Mouse (Mus musculus) forebrain, embryonic 14.5 days (tissue): ENCODE data around the gene Tspan5. TPM values are rescaled to one million over a fixed set of nuclear protein-coding genes. Genes with fewer than 3 reads are reported as not detected.

ENCODE experiments used
- ATAC-seq: fragments of 200-750 bp; cut with Nextera tagmentation; 2 replicates; pipeline ENCODE4 v1.8.0; 2017; ENCODE audit warnings: mild to moderate bottlenecking, moderate library complexity
- DNase-seq: peaks from one replicate; pipeline ENCODE4 v3.0.0-alpha.2; 2015; ENCODE audit warnings: low spot score
- H3K27ac ChIP-seq: fragments of 300-500 bp; sonication (generic); 2 replicates; pipeline ENCODE4 v1.5.1; 2014; ENCODE audit warnings: low read depth, mild to moderate bottlenecking, control low read depth, low read length, moderate library complexity
- H3K27me3 ChIP-seq: fragments of 300-500 bp; sonication (generic); replicated peaks from 2 replicates; pipeline ENCODE4 v1.6.1; 2014; ENCODE audit warnings: low read length, control low read depth, mixed read lengths; ENCODE audit not compliant: control insufficient read depth, insufficient read depth
- H3K36me3 ChIP-seq: fragments of 300-500 bp; sonication (generic); 2 replicates; pipeline ENCODE4 v1.6.1; 2014; ENCODE audit warnings: low read length, control low read depth; ENCODE audit not compliant: control insufficient read depth, insufficient read depth
- H3K4me1 ChIP-seq: fragments of 300-500 bp; sonication (generic); 2 replicates; pipeline ENCODE4 v1.6.1; 2014; ENCODE audit warnings: antibody characterized with exemption, low read length, control low read depth; ENCODE audit not compliant: control insufficient read depth, insufficient read depth
- H3K4me2 ChIP-seq: fragments of 300-500 bp; sonication (generic); 2 replicates; pipeline ENCODE4 v1.6.1; 2014; ENCODE audit warnings: mild to moderate bottlenecking, control low read depth, low read length
- H3K4me3 ChIP-seq: fragments of 300-500 bp; sonication (generic); 2 replicates; pipeline ENCODE4 v1.5.1; 2014; ENCODE audit warnings: low read depth, low read length, control low read depth
- H3K9ac ChIP-seq: fragments of 300-500 bp; sonication (generic); 2 replicates; pipeline ENCODE4 v1.6.1; 2014; ENCODE audit warnings: mild to moderate bottlenecking, low read length, control low read depth, moderate library complexity
- H3K9me3 ChIP-seq: fragments of 300-500 bp; sonication (generic); replicated peaks from 2 replicates; pipeline ENCODE4 v1.6.1; 2016; ENCODE audit warnings: low read length, control low read depth, mixed read lengths; ENCODE audit not compliant: control insufficient read depth
- WGBS: fragments of 180-500 bp; shearing (Covaris S2); extraction: QIAGEN DNeasy Blood & Tissue Kit; methylation state at CpG from one replicate; pipeline ENCODE4 v1.1.7; 2014; 5-methylcytosine and 5-hydroxymethylcytosine counted together
- polyA plus RNA-seq: library from polyadenylated mRNA; unstranded; fragments of >200 nt; fragmentation: Nextera tagmentation; extraction: Ambion mirVana; gene quantifications from 2 replicates; pipeline ENCODE4 v1.2.1, GENCODE M21; 2014

Gene Tspan5
- polyA plus RNA-seq, 1 experiment from 2014 or later = 82.3 TPM

DNA sequence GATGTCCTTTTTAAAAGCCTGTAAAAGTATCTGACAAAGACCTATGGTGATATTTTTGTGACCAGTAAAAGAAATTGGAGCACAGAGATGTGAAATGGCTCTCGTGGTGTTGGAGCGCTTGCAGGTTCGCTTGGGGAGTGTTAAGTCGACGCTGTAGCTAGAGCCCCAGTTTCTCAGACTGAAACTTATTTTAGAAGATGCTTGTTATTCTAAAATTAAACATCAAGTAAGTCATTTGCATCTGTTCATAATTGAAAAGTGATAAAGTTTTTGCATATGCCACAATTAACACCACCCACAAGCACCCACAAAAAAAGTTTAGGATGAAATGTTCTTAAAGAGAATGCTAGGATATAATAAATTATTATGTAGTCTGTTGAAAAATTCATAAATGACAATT lies 6.0 kb downstream of the Tspan5 start:
- Histone ChIP-seq H3K9ac (no peak overlapping the region), H3K4me3 (no peak overlapping the region), H3K4me2 (no peak overlapping the region), H3K4me1 (peaks cover 26% of the 10 kb centered on the region), H3K36me3 (no peaks in the 10 kb centered on the region), H3K27me3 (no peaks in the 10 kb centered on the region), H3K9me3 (no peaks in the 10 kb centered on the region), H3K27ac (no peak overlapping the region)
- WGBS = 91% methylated on average over 5 of the region's 5 CpGs
- DNase-seq (no peak), ATAC-seq (no peak)

DNA sequence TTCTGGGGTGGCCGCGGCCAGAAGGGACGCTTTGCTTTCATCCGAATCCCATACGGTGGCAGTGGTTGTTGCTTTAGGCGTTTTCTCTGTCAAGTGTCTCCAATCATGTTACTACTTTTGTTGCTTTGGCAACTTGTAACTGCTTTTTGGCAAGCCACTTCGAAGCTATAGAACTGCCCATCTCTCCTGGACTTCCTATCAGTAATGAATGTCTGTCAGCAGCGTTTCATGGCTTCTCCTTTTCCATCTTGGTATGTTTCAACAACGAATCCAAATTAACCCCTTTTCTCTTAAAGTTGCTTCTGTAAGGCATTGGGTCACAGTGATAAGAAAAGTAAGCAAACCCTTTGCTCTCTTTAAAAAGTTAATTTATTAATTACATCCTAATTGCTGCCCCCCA lies 7.7 kb downstream of the Tspan5 start:
- Histone ChIP-seq H3K9me3 (no peaks in the 10 kb centered on the region), H3K9ac (no peak overlapping the region), H3K4me1 (peaks cover 27% of the 10 kb centered on the region), H3K36me3 (no peaks in the 10 kb centered on the region), H3K4me3 (no peak overlapping the region), H3K27me3 (no peaks in the 10 kb centered on the region), H3K27ac (no peak overlapping the region), H3K4me2 (no peak overlapping the region)
- DNase-seq (no peak), ATAC-seq (no peak)
- 82% methylated on average over 9 of the region's 9 CpGs for WGBS

DNA sequence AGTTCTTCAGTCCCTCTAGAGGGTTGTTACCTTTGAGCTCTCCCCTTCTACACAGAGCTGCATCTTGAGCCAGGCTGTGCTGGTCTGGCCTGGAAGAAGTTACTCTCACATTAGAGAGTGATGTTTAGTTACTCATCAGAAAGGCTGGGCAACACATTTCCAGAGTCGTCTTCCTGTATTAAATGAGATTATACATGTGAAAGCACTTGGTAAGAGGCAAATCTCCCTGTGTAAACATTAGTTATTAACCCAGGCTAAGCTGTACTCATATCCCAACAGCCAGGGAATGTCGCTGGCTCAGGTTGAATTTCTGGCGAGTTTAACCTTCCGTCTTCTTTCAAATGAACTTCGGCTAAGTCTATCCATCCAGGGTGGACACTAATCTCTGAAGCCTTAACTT lies 9.3 kb downstream of the Tspan5 start:
- ATAC-seq = no peak
- Histone ChIP-seq H3K4me3 (no peak overlapping the region), H3K4me1 (peaks cover 17% of the 10 kb centered on the region), H3K9me3 (no peaks in the 10 kb centered on the region), H3K9ac (no peak overlapping the region), H3K27me3 (no peaks in the 10 kb centered on the region), H3K36me3 (no peaks in the 10 kb centered on the region), H3K27ac (no peak overlapping the region), H3K4me2 (no peak overlapping the region)
- WGBS = 86% methylated on average over 5 of the region's 5 CpGs
- DNase-seq = no peak

DNA sequence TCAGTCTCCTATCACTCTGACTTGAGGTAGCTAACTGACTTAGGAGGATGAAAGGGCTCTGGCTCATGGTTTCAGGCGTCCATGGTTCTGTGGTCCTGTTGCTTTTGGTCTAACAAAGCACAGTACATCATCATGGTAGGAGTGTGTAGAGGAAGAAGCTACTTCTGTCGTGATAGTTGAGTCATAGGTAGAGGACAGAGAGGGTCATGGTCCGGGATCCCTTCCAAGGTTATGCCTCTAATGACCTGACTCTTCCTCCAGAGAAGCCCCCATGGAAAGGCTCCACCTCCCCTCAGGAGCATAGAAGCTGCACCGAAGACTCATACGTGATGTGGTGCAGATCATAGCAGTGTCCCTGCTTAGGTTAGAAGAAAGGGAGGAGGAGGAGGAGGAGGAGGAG lies 10.1 kb downstream of the Tspan5 start:
- DNase-seq (no peak), ATAC-seq (no peak)
- WGBS = 88% methylated on average over 5 of the region's 5 CpGs
- Histone ChIP-seq H3K9me3 (no peaks in the 10 kb centered on the region), H3K9ac (no peak overlapping the region), H3K4me1 (peaks cover 17% of the 10 kb centered on the region), H3K27ac (no peak overlapping the region), H3K4me3 (no peak overlapping the region), H3K4me2 (no peak overlapping the region), H3K36me3 (no peaks in the 10 kb centered on the region), H3K27me3 (no peaks in the 10 kb centered on the region)

DNA sequence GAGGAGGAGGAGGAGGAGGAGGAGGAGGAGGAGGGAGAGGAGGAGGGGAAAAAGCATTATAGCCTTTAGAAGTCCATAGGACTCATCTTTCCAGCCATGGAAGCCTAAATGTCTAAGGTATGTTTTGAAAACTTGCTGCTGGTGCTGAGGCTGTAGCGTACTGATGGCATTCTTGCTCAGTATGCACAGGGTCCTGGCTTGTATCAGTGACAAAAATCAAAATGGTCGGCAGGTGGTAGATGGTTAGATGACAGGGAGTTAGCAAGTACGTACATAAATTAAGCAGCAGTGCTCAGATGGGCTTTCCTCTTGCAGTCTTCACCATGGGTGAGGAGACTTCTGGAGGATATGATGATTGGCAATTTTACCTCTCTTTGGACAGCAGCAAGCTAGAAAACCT lies 10.8 kb downstream of the Tspan5 start:
- ATAC-seq (peak; percentile 18; the same call in 1 of the 2 replicates), DNase-seq (no peak)
- H3K9ac ChIP-seq = no peak overlapping the region
- peaks cover 17% of the 10 kb centered on the region for H3K4me1 ChIP-seq
- no peaks in the 10 kb centered on the region for H3K9me3 ChIP-seq
- no peak overlapping the region for H3K4me3 ChIP-seq
- H3K27me3 ChIP-seq = no peaks in the 10 kb centered on the region
- 0 out of 2 replicates have a peak overlapping the region, but pooled peaks have one; percentile 2 for H3K4me2 ChIP-seq
- H3K36me3 ChIP-seq = no peaks in the 10 kb centered on the region
- H3K27ac ChIP-seq = no peak overlapping the region
- 53% methylated on average over 3 of the region's 3 CpGs for WGBS

DNA sequence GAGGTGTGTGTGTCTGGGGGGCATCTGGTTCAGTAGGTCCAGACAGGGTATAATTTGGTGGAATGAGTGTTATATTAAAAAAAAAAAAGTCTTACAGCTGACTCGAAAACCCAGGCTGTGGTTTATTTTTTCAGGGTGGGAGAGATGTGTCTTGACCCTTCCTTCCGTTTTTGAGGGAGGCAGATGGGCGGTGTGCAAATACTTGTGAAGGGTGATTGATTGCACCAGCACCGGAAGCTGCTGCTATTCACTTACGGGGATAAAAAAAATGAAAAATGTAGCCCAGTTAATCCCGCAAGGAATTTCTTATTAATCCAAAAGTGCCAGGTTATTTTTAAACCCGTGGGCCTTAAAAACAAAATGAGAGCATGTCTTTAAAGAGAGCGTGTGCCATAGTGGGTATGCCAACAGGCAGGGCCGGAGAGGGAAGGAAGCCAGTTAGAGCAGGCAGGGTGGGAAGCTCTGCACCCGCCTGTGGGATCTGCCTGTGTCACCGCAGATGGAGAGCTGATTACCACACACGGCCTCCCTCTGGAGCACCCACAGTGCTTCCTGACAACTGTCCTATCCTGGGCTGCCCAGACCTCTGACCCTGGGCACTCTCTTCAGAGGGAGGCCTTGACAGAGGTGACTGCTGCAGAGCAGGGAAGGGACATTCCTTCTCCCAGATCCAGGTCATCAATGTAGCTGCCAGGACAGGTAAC lies 11.3 kb downstream of the Tspan5 start:
- DNase-seq (no peak), ATAC-seq (peak; percentile 57; the same call in 1 of the 2 replicates)
- H3K4me3 ChIP-seq = no peak overlapping the region
- H3K4me2 ChIP-seq = 0 out of 2 replicates have a peak overlapping the region, but pooled peaks have one; percentile 2
- H3K27me3 ChIP-seq = no peaks in the 10 kb centered on the region
- WGBS = 29% methylated on average over 12 of the region's 12 CpGs
- no peaks in the 10 kb centered on the region for H3K36me3 ChIP-seq
- H3K27ac ChIP-seq = peak overlapping the region; percentile 15; the same call in 1 of the 2 replicates
- no peak overlapping the region for H3K9ac ChIP-seq
- H3K4me1 ChIP-seq = peaks cover 17% of the 10 kb centered on the region
- no peaks in the 10 kb centered on the region for H3K9me3 ChIP-seq

DNA sequence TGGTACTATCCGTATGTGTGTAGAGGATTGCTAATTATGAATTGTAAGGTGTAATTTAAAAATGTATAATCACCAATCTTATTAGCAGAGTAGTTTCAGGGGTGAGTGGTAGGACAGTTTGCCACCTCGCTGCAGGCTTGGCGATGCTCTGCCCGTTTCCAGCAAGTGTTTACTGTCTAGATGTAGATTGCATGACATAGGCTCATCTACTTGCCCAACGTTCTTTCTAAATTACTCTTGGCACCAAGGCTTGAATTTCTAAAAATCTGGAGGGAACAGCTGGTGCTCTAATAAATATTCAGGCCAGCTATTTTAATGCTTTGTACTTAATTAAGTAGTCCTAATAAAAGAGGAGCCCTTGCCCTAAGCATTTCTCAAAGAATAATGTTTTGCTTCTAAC lies 12.3 kb downstream of the Tspan5 start:
- peaks cover 17% of the 10 kb centered on the region for H3K4me1 ChIP-seq
- H3K27me3 ChIP-seq = no peaks in the 10 kb centered on the region
- H3K9me3 ChIP-seq = no peaks in the 10 kb centered on the region
- no peaks in the 10 kb centered on the region for H3K36me3 ChIP-seq
- no peak overlapping the region for H3K27ac ChIP-seq
- 17% methylated on average over 5 of the region's 5 CpGs for WGBS
- no peak overlapping the region for H3K4me2 ChIP-seq
- H3K9ac ChIP-seq = no peak overlapping the region
- no peak overlapping the region for H3K4me3 ChIP-seq
- DNase-seq (peak; percentile 76), ATAC-seq (peak; percentile 51)

DNA sequence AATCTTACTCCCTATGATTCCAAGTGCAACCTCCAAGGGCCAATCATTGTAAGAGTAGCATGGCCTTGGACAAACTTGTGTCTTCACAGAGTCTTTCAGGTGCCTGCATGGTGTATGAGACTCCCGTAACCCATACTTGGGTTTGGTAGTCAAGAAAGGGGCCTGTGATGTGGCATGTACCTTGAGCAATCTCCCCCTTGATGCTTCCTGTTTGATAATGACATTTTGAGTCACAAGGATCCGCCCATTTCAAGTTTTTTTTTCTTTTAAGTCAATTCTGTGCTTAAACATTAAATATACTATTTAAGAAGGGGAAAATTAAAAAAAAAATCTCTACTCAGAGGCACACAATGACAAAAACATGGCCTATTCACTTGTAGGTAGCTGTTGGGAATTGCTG lies 15.3 kb downstream of the Tspan5 start:
- Histone ChIP-seq H3K9me3 (no peaks in the 10 kb centered on the region), H3K4me3 (no peak overlapping the region), H3K36me3 (no peaks in the 10 kb centered on the region), H3K4me1 (peaks cover 32% of the 10 kb centered on the region), H3K4me2 (no peak overlapping the region), H3K9ac (no peak overlapping the region), H3K27ac (no peak overlapping the region), H3K27me3 (no peaks in the 10 kb centered on the region)
- ATAC-seq = no peak
- no peak for DNase-seq
- WGBS = 96% methylated on average over 2 of the region's 2 CpGs

DNA sequence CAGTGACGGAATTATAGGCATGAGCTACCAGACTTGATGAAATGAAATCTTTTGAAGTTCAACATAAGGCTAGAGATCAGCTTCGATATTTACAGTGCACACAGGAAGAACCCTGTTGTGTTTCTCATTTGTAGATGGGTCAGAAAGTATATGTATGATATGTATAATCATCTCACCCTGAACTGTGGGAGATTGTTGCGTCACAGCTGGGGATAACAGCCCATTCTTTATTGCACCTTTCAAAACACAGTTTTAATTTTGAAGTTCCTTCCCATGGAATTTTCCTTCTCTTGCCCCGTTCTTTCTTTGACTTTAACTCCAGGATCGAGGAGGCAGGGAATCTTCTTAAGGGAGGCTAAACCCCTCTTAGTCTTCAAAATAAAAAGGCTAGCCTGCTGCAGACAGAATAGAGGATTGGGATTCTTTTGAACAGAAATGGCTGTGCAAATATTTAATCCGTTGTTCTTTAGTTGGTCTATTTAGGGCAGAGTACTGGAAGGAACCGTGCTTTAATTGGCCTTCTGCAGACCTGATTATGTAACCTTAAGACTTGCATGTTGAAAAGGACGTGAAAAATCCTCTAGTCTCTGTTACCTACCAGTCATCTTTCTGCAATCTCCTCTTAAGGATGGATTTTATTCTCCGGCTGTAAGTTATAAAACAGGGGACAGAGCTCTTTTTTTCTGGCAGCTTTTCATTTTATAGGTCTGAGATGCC lies 18.1 kb downstream of the Tspan5 start:
- Histone ChIP-seq H3K9me3 (no peaks in the 10 kb centered on the region), H3K4me1 (peaks cover 18% of the 10 kb centered on the region), H3K27ac (no peak overlapping the region; the same call in 1 of the 2 replicates), H3K36me3 (no peaks in the 10 kb centered on the region), H3K27me3 (no peaks in the 10 kb centered on the region), H3K4me2 (no peak overlapping the region), H3K4me3 (no peak overlapping the region), H3K9ac (no peak overlapping the region)
- WGBS = 4% methylated on average over 9 of the region's 9 CpGs
- no peak for ATAC-seq
- DNase-seq = no peak
